Mouse (Mus musculus) spleen, adult 2 months (tissue): ENCODE measurements at regions not wholly inside any gene's neighbourhood (a gene's known extent, or its start where the extent isn't known, plus 50 kb on each side); places are given as distances from the start of the nearest gene placed in this dataset.

ENCODE experiments used
- DNase-seq, 2 experiments: peaks; one replicate each; pipeline versions ENCODE4 v3.0.0 to v3.0.0-alpha.2; 2012 to 2021; ENCODE audit warnings: low spot score in 2 of 2, low read depth in 1 of 2
- H3K27ac ChIP-seq: fragments of 200-500 bp; 2 replicates; pipeline ENCODE4 v1.5.1; 2012; ENCODE audit warnings: low read length, inconsistent platforms; ENCODE audit not compliant: insufficient read depth
- H3K27me3 ChIP-seq: fragments of 200-500 bp; 2 replicates; pipeline ENCODE4 v1.6.1; 2012; ENCODE audit warnings: mild to moderate bottlenecking, moderate library complexity, low read length, inconsistent platforms; ENCODE audit not compliant: control insufficient read depth, insufficient read depth
- H3K36me3 ChIP-seq: fragments of 200-500 bp; 2 replicates; pipeline ENCODE4 v1.6.1; 2012; ENCODE audit warnings: mild to moderate bottlenecking, low read length, inconsistent platforms; ENCODE audit not compliant: control insufficient read depth, insufficient read depth
- H3K4me1 ChIP-seq: fragments of 200-500 bp; 2 replicates; pipeline ENCODE4 v1.6.1; 2011; ENCODE audit warnings: inconsistent platforms; ENCODE audit not compliant: control insufficient read depth, insufficient read depth, insufficient read length
- H3K4me3 ChIP-seq: fragments of 200-500 bp; 2 replicates; pipeline ENCODE4 v1.5.1; 2011; ENCODE audit warnings: mild to moderate bottlenecking, inconsistent platforms; ENCODE audit not compliant: insufficient read depth, insufficient read length; ENCODE audit errors: extremely low read depth
- CTCF ChIP-seq: fragments of 200-500 bp; IDR thresholded peaks from 2 replicates; pipeline ENCODE4 v1.5.1; 2011; ENCODE audit warnings: mild to moderate bottlenecking, inconsistent platforms; ENCODE audit not compliant: insufficient read depth, insufficient read length, insufficient replicate concordance; ENCODE audit errors: extremely low read depth
- POLR2A ChIP-seq: fragments of 200-500 bp; IDR thresholded peaks from 2 replicates; pipeline ENCODE4 v1.6.1; 2011; ENCODE audit warnings: low read depth, low read length, inconsistent platforms
- WGBS: fragments of 180-500 bp; shearing (Covaris S2); methylation state at CpG from one replicate; pipeline ENCODE4 v1.1.7; 2018; 5-methylcytosine and 5-hydroxymethylcytosine counted together

DNA sequence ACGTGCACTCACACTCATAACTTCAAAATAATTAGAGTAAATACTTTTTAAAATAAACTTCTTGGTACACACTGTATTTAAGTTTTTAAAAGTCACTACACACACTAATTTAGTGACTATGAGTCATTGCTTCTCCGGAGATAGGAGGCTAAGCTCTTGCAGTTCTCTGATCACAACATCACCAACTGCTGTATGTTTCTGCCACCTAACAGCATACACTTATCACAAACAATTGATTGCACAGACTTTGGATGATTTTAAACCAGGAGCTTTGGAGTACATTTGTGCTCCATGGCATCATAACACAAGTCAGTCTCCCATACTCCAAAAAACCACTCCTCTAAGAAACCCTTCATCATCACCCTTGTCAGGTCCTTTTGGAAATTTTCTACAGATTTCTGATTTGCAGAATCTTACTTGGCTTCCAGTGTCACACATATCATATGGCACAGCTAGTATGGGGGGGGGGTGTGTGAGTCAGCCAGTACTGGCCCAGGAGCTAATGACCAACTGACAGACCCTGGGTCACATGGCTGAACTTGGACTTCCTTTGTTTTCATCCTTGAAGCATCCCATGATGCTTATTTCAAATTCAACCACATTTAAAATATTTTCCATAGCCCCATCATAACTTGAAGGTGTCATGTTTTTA is 179.1 kb upstream of the Tmtc1 start:
- H3K4me1 ChIP-seq, result no peaks in the 10 kb centered on the region

DNA sequence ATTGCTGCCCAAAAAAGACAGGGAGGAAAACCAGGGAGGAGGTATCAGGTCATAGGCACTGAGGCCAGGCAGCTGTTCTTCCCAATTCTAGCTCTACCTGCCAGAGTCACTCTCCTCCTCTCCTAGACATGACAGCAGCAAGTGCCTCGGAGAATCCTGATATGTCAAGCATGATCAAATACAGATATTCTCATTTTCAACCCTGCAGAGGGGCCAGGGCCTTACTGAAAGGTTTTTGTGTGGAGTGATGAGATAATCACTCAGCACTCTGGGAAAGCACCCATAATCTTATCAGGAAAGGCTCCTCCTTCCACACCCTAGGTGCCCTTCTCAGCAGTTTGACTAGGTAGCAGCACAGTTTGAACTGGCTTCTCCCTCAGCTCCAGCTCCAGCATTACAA is 175.8 kb upstream of the Tmtc1 start:
- Histone ChIP-seq H3K27me3 (no peaks in the 10 kb centered on the region), H3K36me3 (no peaks in the 10 kb centered on the region), H3K27ac (no peak overlapping the region), H3K4me1 (no peaks in the 10 kb centered on the region), H3K4me3 (no peak overlapping the region)
- DNase-seq, result no peak
- WGBS, result 60% methylated on average over 1 of the region's 1 CpGs
- TF ChIP-seq POLR2A (no peak), CTCF (no peak)

More for the DNA sequence above, 179.1 kb upstream of the Tmtc1 start:
- Histone ChIP-seq H3K36me3 (no peaks in the 10 kb centered on the region), H3K27me3 (no peaks in the 10 kb centered on the region), H3K27ac (no peak overlapping the region), H3K4me3 (no peak overlapping the region)
- DNase-seq, result no peak
- 86% methylated on average over 2 of the region's 2 CpGs for WGBS
- no peak for TF ChIP-seq POLR2A
- no peak for TF ChIP-seq CTCF

DNA sequence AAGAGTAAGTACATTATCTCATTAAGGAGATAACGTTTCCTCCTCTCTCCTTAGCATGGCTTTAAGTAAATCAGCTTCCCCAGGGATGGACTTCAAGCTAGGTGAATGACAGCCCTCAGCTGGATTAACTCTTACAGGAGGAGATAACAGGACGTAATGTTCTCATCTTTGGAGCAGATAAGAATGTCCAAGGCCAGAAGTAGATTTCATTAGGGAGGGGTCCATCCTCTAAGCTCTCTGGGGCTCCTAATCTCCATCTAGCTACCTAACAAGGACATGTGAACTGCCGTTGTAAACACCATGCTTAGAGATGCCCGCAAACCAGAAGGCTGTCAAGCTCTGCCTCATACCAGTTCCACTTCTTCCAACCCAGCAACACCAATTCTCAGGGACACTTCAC is 171.7 kb upstream of the Tmtc1 start:
- DNase-seq, result no peak
- Histone ChIP-seq H3K4me3 (no peak overlapping the region), H3K27me3 (no peaks in the 10 kb centered on the region), H3K36me3 (no peaks in the 10 kb centered on the region), H3K27ac (no peak overlapping the region), H3K4me1 (no peaks in the 10 kb centered on the region)
- TF ChIP-seq CTCF (no peak), POLR2A (no peak)
- WGBS, result 64% methylated on average over 4 of the region's 4 CpGs

DNA sequence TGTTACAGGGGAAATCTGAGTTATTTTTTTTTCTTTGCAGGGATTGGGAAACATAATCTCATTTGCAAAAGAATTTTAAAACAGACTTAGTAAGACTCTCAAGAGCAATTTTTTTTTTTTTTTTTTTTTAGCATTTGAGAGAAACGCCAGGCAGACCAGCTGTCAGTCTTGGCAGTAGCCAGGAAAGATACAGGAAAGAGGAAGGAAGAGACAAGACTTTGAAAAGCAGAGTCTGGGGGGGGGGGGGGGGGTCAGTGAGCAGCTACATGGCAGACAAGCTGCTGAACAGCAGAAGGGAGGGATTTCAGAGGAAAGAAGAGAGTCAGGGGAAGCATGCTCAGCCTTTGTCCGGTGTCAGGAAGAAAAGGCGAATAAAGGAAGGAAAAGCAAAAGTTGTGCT is 171.3 kb upstream of the Tmtc1 start:
- no peaks in the 10 kb centered on the region for H3K27me3 ChIP-seq
- WGBS, result 28% methylated on average over 3 of the region's 3 CpGs
- H3K4me1 ChIP-seq, result no peaks in the 10 kb centered on the region
- TF ChIP-seq POLR2A (no peak), CTCF (no peak)
- H3K4me3 ChIP-seq, result no peak overlapping the region
- DNase-seq, result no peak
- no peak overlapping the region for H3K27ac ChIP-seq
- no peaks in the 10 kb centered on the region for H3K36me3 ChIP-seq

DNA sequence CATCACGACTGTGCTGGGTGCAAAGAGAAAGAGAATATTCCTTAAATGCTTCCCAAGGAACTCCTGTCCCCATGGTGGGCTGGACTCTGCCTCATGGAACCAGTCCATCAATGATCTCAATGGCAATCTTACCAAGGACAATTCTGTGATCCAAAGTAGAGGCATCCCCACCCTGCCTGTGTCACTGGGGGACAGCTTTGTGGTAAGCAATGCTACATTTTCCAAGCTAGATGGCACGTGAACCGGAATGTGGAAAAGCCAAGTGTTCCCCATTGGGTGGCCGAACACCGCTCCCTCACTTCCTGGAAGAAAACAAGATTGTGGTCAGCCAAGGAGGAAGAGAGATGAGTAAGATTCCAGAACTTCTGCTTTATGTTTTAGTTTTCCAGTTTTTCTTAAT is 164.7 kb upstream of the Tmtc1 start:
- no peaks in the 10 kb centered on the region for H3K36me3 ChIP-seq
- 87% methylated on average over 5 of the region's 5 CpGs for WGBS
- TF ChIP-seq POLR2A, result no peak
- TF ChIP-seq CTCF, result no peak
- H3K4me3 ChIP-seq, result no peak overlapping the region
- H3K27me3 ChIP-seq, result no peaks in the 10 kb centered on the region
- no peak for DNase-seq
- no peak overlapping the region for H3K27ac ChIP-seq
- no peaks in the 10 kb centered on the region for H3K4me1 ChIP-seq

DNA sequence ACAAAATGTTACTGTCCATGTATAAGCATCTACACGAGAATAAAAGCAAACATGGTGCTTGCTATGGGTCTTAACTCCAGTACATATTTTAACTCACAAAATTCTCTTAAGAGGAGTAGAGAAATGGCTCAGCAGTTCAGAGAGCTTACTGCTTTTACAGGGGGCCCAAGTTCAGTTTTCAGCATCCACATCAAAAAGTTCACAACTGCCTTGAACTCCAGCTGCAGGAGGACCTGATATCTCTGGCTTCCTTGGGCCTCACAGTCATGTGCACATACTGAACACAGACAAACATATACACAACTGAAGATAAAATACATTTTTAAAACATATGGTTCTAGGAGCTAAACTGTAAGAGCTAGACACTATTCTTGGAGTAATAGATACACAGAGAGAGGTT is 161.0 kb upstream of the Tmtc1 start:
- 91% methylated on average over 1 of the region's 1 CpGs for WGBS
- no peaks in the 10 kb centered on the region for H3K27me3 ChIP-seq
- no peak overlapping the region for H3K27ac ChIP-seq
- no peak overlapping the region for H3K4me3 ChIP-seq
- H3K36me3 ChIP-seq, result no peaks in the 10 kb centered on the region
- DNase-seq, result no peak
- H3K4me1 ChIP-seq, result no peaks in the 10 kb centered on the region
- TF ChIP-seq POLR2A (no peak), CTCF (no peak)

DNA sequence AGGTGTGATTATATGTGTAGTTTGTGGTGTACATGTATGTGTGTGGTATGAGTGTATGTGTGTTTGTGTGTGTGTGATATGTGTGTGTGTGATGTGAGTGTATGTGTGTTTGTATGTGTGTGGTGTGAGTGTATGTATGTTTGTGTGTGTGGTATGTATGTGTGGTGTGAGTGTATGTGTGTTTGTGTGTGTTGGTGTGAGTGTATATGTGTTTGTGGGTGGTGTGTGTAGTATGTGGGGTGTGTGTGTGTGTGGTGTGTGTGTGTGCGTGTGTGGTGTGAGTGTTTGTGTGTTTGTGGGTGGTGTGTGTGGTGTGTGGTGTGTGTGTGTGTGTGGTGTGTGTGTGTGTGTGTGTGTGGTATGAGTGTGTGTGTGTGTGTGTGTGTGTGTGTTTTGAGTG is 160.6 kb upstream of the Tmtc1 start:
- DNase-seq, result no peak
- no peak for TF ChIP-seq POLR2A
- TF ChIP-seq CTCF, result no peak
- no peak overlapping the region for H3K4me3 ChIP-seq
- WGBS, result 0% methylated on average over 1 of the region's 1 CpGs
- H3K27ac ChIP-seq, result no peak overlapping the region
- no peaks in the 10 kb centered on the region for H3K36me3 ChIP-seq
- no peaks in the 10 kb centered on the region for H3K27me3 ChIP-seq
- no peaks in the 10 kb centered on the region for H3K4me1 ChIP-seq
